Mouse (Mus musculus): ENCODE data around the gene Stra6l. TPM values are rescaled to one million over a fixed set of nuclear protein-coding genes. Genes with fewer than 3 reads are reported as not detected.

Stra6l gene
- polyA plus RNA-seq (2014; fragmentation: Nextera tagmentation; extraction: Ambion mirVana): 0.20 and 0.47 TPM in 2 replicates

- no peak within 1 kb of the TSS for H3K27ac ChIP-seq (replicated peaks; ENCODE audit: low read depth, low read length)
- no peaks in the 10 kb centered on the region for H3K9me3 ChIP-seq (ENCODE audit: control insufficient read depth, low read length)
- no peak within 1 kb of the TSS for H3K4me3 ChIP-seq (ENCODE audit: low read depth, low read length)
- no peaks in the 10 kb centered on the region for H3K36me3 ChIP-seq (ENCODE audit: control insufficient read depth, insufficient read depth, low read length)
- ATAC-seq (ENCODE audit: low read depth) (no peak), DNase-seq (ENCODE audit: low spot score) (no peak)
- H3K9ac ChIP-seq (ENCODE audit: low read depth, low read length): no peak within 1 kb of the TSS
- WGBS: 69% methylated on average over 10 of the region's 10 CpGs
- no peaks in the 10 kb centered on the region for H3K4me1 ChIP-seq (ENCODE audit: control insufficient read depth, insufficient read depth, low read length)
- H3K27me3 ChIP-seq (replicated peaks; ENCODE audit: control insufficient read depth, insufficient read depth, low read length): no peaks in the 10 kb centered on the region
- no peak within 1 kb of the TSS for H3K4me2 ChIP-seq (ENCODE audit: low read depth, low read length)
Measured at GRCm38 (mm10) chr4:45848109-45848824, at the start of gene Stra6l. Stra6l (plus strand) TSS chr4:45848664.

- Histone ChIP-seq H3K9ac (ENCODE audit: low read depth, low read length) (peak within 1 kb of the TSS; percentile 61), H3K36me3 (ENCODE audit: control insufficient read depth, insufficient read depth, low read length) (no peaks in the 10 kb centered on the region), H3K27me3 (replicated peaks; ENCODE audit: control insufficient read depth, insufficient read depth, low read length) (no peaks in the 10 kb centered on the region; the same call in 1 of the 2 replicates), H3K4me3 (ENCODE audit: low read depth, low read length) (peak within 1 kb of the TSS; percentile 47), H3K4me1 (ENCODE audit: control insufficient read depth, insufficient read depth, low read length) (peaks cover 6% of the 10 kb centered on the region; the same call in 1 of the 2 replicates), H3K9me3 (ENCODE audit: control insufficient read depth, low read length) (no peaks in the 10 kb centered on the region), H3K27ac (replicated peaks; ENCODE audit: low read depth, low read length) (no peak within 1 kb of the TSS), H3K4me2 (ENCODE audit: low read depth, low read length) (peak within 1 kb of the TSS; percentile 84)
- ATAC-seq (ENCODE audit: low read depth): peak; percentile 93
- WGBS: 0% methylated on average over 18 of the region's 26 CpGs
- peak; percentile 84 for DNase-seq (ENCODE audit: low spot score)
Measured at GRCm38 (mm10) chr4:45798964-45799363, 49.5 kb upstream of the Stra6l start, which contains the start of gene Aldh1b1. Aldh1b1 (plus strand) TSS chr4:45799022.

GRCm38 (mm10) chr4:45799956-45800537 is 48.4 kb upstream of the Stra6l start:
- Histone ChIP-seq H3K9me3 (ENCODE audit: control insufficient read depth, low read length) (no peaks in the 10 kb centered on the region), H3K9ac (ENCODE audit: low read depth, low read length) (no peak overlapping the region), H3K27me3 (replicated peaks; ENCODE audit: control insufficient read depth, insufficient read depth, low read length) (no peaks in the 10 kb centered on the region; the same call in 1 of the 2 replicates), H3K27ac (replicated peaks; ENCODE audit: low read depth, low read length) (no peak overlapping the region), H3K4me3 (ENCODE audit: low read depth, low read length) (no peak overlapping the region), H3K4me2 (ENCODE audit: low read depth, low read length) (no peak overlapping the region), H3K4me1 (ENCODE audit: control insufficient read depth, insufficient read depth, low read length) (peaks cover 6% of the 10 kb centered on the region; the same call in 1 of the 2 replicates), H3K36me3 (ENCODE audit: control insufficient read depth, insufficient read depth, low read length) (no peaks in the 10 kb centered on the region)
- ATAC-seq (ENCODE audit: low read depth): no peak
- no peak for DNase-seq (ENCODE audit: low spot score)
- 32% methylated on average over 3 of the region's 3 CpGs for WGBS

DNA sequence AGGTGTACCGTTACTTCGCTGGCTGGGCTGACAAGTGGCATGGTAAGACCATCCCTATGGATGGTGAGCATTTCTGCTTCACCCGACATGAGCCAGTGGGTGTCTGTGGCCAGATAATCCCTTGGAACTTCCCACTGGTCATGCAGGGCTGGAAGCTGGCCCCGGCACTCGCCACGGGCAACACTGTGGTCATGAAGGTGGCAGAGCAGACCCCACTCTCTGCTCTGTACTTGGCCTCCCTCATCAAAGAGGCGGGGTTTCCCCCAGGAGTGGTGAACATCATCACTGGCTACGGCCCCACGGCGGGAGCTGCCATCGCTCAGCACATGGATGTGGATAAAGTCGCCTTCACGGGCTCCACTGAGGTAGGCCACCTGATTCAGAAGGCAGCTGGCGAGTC is 45.6 kb upstream of the Stra6l start:
- Histone ChIP-seq H3K36me3 (ENCODE audit: control insufficient read depth, insufficient read depth, low read length) (no peaks in the 10 kb centered on the region), H3K27ac (replicated peaks; ENCODE audit: low read depth, low read length) (no peak overlapping the region), H3K27me3 (replicated peaks; ENCODE audit: control insufficient read depth, insufficient read depth, low read length) (no peaks in the 10 kb centered on the region), H3K4me1 (ENCODE audit: control insufficient read depth, insufficient read depth, low read length) (peaks cover 6% of the 10 kb centered on the region; the same call in 1 of the 2 replicates), H3K9ac (ENCODE audit: low read depth, low read length) (no peak overlapping the region), H3K4me2 (ENCODE audit: low read depth, low read length) (no peak overlapping the region), H3K9me3 (ENCODE audit: control insufficient read depth, low read length) (no peaks in the 10 kb centered on the region), H3K4me3 (ENCODE audit: low read depth, low read length) (no peak overlapping the region)
- WGBS: 85% methylated on average over 11 of the region's 14 CpGs
- DNase-seq (ENCODE audit: low spot score) (no peak), ATAC-seq (ENCODE audit: low read depth) (no peak)

DNA sequence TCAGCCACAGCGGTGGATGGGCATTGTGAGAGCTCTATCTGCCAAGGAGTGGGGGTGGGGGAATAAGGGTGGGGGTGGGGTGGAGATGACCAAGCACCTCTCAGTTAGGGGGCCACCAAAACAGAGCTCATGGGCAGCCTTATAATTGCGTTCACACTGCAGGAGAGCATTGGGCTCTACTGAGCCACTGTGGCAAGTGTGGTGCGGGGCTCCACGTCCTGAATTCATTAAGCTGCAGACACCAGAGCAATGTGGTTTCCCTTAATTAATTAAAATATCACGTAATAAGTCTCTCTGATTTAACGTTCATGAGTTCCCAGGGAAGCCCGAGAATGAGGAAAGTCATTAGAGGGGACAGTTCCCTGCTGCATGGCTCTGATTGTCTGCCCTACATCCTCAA is 40.4 kb upstream of the Stra6l start:
- no peaks in the 10 kb centered on the region for H3K9me3 ChIP-seq (ENCODE audit: control insufficient read depth, low read length)
- no peaks in the 10 kb centered on the region for H3K4me1 ChIP-seq (ENCODE audit: control insufficient read depth, insufficient read depth, low read length)
- no peak overlapping the region for H3K4me2 ChIP-seq (ENCODE audit: low read depth, low read length)
- no peaks in the 10 kb centered on the region for H3K27me3 ChIP-seq (replicated peaks; ENCODE audit: control insufficient read depth, insufficient read depth, low read length)
- H3K27ac ChIP-seq (replicated peaks; ENCODE audit: low read depth, low read length): no peak overlapping the region
- DNase-seq (ENCODE audit: low spot score): no peak
- no peak overlapping the region for H3K4me3 ChIP-seq (ENCODE audit: low read depth, low read length)
- ATAC-seq (ENCODE audit: low read depth): no peak
- WGBS: 32% methylated on average over 7 of the region's 7 CpGs
- no peaks in the 10 kb centered on the region for H3K36me3 ChIP-seq (ENCODE audit: control insufficient read depth, insufficient read depth, low read length)
- no peak overlapping the region for H3K9ac ChIP-seq (ENCODE audit: low read depth, low read length)

DNA sequence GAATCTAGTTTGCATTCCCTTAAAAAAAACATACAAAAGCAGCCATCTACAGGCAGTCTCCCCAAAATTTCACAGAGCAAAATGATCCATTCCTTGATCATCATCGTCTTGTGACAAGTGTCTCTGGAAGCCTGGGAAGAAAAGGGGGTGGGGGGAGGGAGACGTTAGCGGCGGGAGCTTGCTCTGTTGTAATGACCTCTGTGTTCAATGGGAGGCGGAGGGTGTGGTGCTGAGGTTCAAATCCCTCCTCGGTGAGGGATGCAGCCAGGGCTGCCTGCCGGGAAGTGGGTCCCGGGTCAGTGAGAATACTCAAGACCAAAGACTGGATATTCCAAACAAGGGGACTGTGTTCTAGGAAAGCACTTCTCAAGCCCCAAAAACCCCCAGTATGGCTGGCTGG is 37.2 kb upstream of the Stra6l start:
- H3K9ac ChIP-seq (ENCODE audit: low read depth, low read length): no peak overlapping the region
- no peak overlapping the region for H3K4me3 ChIP-seq (ENCODE audit: low read depth, low read length)

DNA sequence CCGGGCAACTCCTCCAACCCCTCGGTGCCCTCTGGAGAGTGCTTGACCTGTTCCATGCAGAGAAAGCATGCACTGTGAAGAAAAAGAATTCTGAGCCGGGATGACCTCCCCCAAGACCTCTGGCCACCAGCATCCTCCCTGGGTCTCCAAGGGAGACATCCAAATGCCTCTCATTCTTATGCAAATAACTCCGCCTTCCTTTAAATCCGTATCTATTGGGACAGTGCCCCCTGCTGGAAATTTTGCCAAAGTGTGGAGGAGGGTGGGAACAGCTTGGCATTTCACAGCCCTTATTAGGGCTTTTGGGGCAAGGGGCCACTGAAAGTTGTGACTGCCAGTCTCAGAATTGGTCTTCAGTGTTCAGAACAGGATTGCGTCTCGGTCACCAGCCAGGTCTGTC is 32.9 kb upstream of the Stra6l start:
- ATAC-seq (ENCODE audit: low read depth) (no peak), DNase-seq (ENCODE audit: low spot score) (peak; percentile 28)
- Histone ChIP-seq H3K4me1 (ENCODE audit: control insufficient read depth, insufficient read depth, low read length) (0 out of 2 replicates have a peak, but pooled peaks cover 5% of the 10 kb centered on the region), H3K36me3 (ENCODE audit: control insufficient read depth, insufficient read depth, low read length) (no peaks in the 10 kb centered on the region), H3K9me3 (ENCODE audit: control insufficient read depth, low read length) (no peaks in the 10 kb centered on the region), H3K4me2 (ENCODE audit: low read depth, low read length) (no peak overlapping the region), H3K27ac (replicated peaks; ENCODE audit: low read depth, low read length) (no peak overlapping the region), H3K27me3 (replicated peaks; ENCODE audit: control insufficient read depth, insufficient read depth, low read length) (no peaks in the 10 kb centered on the region), H3K9ac (ENCODE audit: low read depth, low read length) (no peak overlapping the region), H3K4me3 (ENCODE audit: low read depth, low read length) (no peak overlapping the region)
- 37% methylated on average over 7 of the region's 7 CpGs for WGBS

More for the DNA sequence above, 37.2 kb upstream of the Stra6l start:
- DNase-seq (ENCODE audit: low spot score) (no peak), ATAC-seq (ENCODE audit: low read depth) (no peak)
- H3K4me1 ChIP-seq (ENCODE audit: control insufficient read depth, insufficient read depth, low read length): no peaks in the 10 kb centered on the region
- H3K27ac ChIP-seq (replicated peaks; ENCODE audit: low read depth, low read length): no peak overlapping the region
- no peaks in the 10 kb centered on the region for H3K9me3 ChIP-seq (ENCODE audit: control insufficient read depth, low read length)
- no peaks in the 10 kb centered on the region for H3K36me3 ChIP-seq (ENCODE audit: control insufficient read depth, insufficient read depth, low read length)
- H3K4me2 ChIP-seq (ENCODE audit: low read depth, low read length): no peak overlapping the region
- no peaks in the 10 kb centered on the region for H3K27me3 ChIP-seq (replicated peaks; ENCODE audit: control insufficient read depth, insufficient read depth, low read length)
- 15% methylated on average over 8 of the region's 8 CpGs for WGBS

- Histone ChIP-seq H3K4me2 (ENCODE audit: low read depth, low read length) (peak overlapping the region; percentile 52), H3K9ac (ENCODE audit: low read depth, low read length) (0 out of 2 replicates have a peak overlapping the region, but pooled peaks have one; percentile 21), H3K36me3 (ENCODE audit: control insufficient read depth, insufficient read depth, low read length) (no peaks in the 10 kb centered on the region), H3K4me1 (ENCODE audit: control insufficient read depth, insufficient read depth, low read length) (0 out of 2 replicates have a peak, but pooled peaks cover 5% of the 10 kb centered on the region), H3K4me3 (ENCODE audit: low read depth, low read length) (no peak overlapping the region), H3K9me3 (ENCODE audit: control insufficient read depth, low read length) (no peaks in the 10 kb centered on the region), H3K27ac (replicated peaks; ENCODE audit: low read depth, low read length) (no peak overlapping the region), H3K27me3 (replicated peaks; ENCODE audit: control insufficient read depth, insufficient read depth, low read length) (peaks cover 14% of the 10 kb centered on the region)
- WGBS: 31% methylated on average over 3 of the region's 4 CpGs
- ATAC-seq (ENCODE audit: low read depth) (0 out of 2 replicates have a peak, but pooled peaks have one; percentile 4), DNase-seq (ENCODE audit: low spot score) (no peak)
Measured at GRCm38 (mm10) chr4:45818814-45819207, 29.7 kb upstream of the Stra6l start.
